Mouse (Mus musculus): ENCODE results near the gene Plekho2. TPM values are rescaled to one million over a fixed set of nuclear protein-coding genes. Genes with fewer than 3 reads are reported as not detected.

Gene Plekho2
- polyA plus RNA-seq (2015; fragmentation: Nextera tagmentation; extraction: Ambion mirVana), result 36.9 and 37.9 TPM in 2 replicates

GRCm38 (mm10) chr9:65579781-65580371, at the start of gene Plekho2:
Gene Plekho2 (minus strand): TSS chr9:65580040.

GRCm38 (mm10) chr9:65629025-65629766, 49.4 kb upstream of the Plekho2 start, which contains the start of gene Rbpms2:
Gene Rbpms2 (plus strand): TSS chr9:65629648.

GRCm38 (mm10) chr9:65586406-65587269, 6.8 kb upstream of the Plekho2 start, which contains the start of gene Pif1:
Gene Pif1 (plus strand): TSS chr9:65587160.

GRCm38 (mm10) chr9:65519807-65520504, 59.9 kb downstream of the Plekho2 start, which contains the start of gene Ankdd1a:
Gene Ankdd1a (minus strand): TSS chr9:65520193.

Other genes with a start within 250 kb of the Plekho2 start
- gene Pdcd7, start 233.9 kb downstream of the Plekho2 start, polyA plus RNA-seq (2015; fragmentation: Nextera tagmentation; extraction: Ambion mirVana), result 4.3 and 4.6 TPM in 2 replicates
- gene Ubap1l, start 219.0 kb downstream of the Plekho2 start, polyA plus RNA-seq (2015; fragmentation: Nextera tagmentation; extraction: Ambion mirVana), result not detected in 2 replicates
- gene Kbtbd13, start 188.4 kb downstream of the Plekho2 start, polyA plus RNA-seq (2015; fragmentation: Nextera tagmentation; extraction: Ambion mirVana), result 1.7 and 2.0 TPM in 2 replicates
- 10.1 and 11.0 TPM in 2 replicates for gene Rasl12, start 181.5 kb downstream of the Plekho2 start, polyA plus RNA-seq (2015; fragmentation: Nextera tagmentation; extraction: Ambion mirVana)
- not detected in 2 replicates for gene Slc51b, start 157.1 kb downstream of the Plekho2 start, polyA plus RNA-seq (2015; fragmentation: Nextera tagmentation; extraction: Ambion mirVana)
- 10.7 and 10.9 TPM in 2 replicates for gene Mtfmt, start 144.3 kb downstream of the Plekho2 start, polyA plus RNA-seq (2015; fragmentation: Nextera tagmentation; extraction: Ambion mirVana)
- 54.0 and 60.5 TPM in 2 replicates for gene Spg21, start 119.1 kb downstream of the Plekho2 start, polyA plus RNA-seq (2015; fragmentation: Nextera tagmentation; extraction: Ambion mirVana)
- gene Ankdd1a, start 59.8 kb downstream of the Plekho2 start, polyA plus RNA-seq (2015; fragmentation: Nextera tagmentation; extraction: Ambion mirVana), result 2.9 and 3.0 TPM in 2 replicates
- gene Pif1, start 7.1 kb upstream of the Plekho2 start, polyA plus RNA-seq (2015; fragmentation: Nextera tagmentation; extraction: Ambion mirVana), result 1.9 and 3.0 TPM in 2 replicates
- gene Rbpms2, start 49.6 kb upstream of the Plekho2 start, polyA plus RNA-seq (2015; fragmentation: Nextera tagmentation; extraction: Ambion mirVana), result 136 and 143 TPM in 2 replicates
- gene Oaz2, start 88.0 kb upstream of the Plekho2 start, polyA plus RNA-seq (2015; fragmentation: Nextera tagmentation; extraction: Ambion mirVana), result 210 and 217 TPM in 2 replicates
- 2.9 TPM in 2 replicates for gene Zfp609, start 247.5 kb upstream of the Plekho2 start, polyA plus RNA-seq (2015; fragmentation: Nextera tagmentation; extraction: Ambion mirVana)